Mouse (Mus musculus): ENCODE results near the gene Commd2.

DNA sequence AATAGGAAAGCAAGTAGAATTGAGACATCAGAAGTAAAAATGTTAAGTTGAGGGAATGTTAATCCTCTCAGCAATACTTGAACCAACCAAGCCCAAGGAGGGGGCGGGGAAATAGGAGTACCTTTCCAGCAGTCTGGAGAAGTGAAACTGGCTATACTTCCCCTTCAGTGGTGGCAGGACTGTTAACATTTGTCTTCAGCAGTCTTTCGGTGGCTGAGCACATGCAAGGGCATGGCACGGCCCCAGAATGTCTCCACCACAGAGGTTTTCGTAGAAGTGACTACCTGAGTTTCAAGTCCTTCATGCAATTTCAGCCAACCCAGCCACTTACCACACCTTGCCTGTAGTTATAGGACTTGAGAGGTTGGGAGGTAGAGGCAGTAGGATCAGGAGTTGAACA is 22.1 kb upstream of the Commd2 start:
- no peak for TF ChIP-seq EP300 (IDR thresholded peaks at IDR 0.05; ENCODE audit: low read depth)
- TF ChIP-seq CTCF (IDR thresholded peaks at IDR 0.05; ENCODE audit: low read depth), result no peak

All from liver, postnatal 0 days (tissue).